Mouse (Mus musculus): Measurements from ENCODE around the gene Csrnp1.

Csrnp1 gene

GRCm38 (mm10) chr9:119973869-119974520 is 10.5 kb downstream of the Csrnp1 start:
- POLR2A ChIA-PET = interaction anchor here (0.5 to 4.1 kb wide), 56 partner anchors 9 to 330 kb away, joined by 3 to 45 read pairs (median 4); partner anchors contain the start of genes Csrnp1 (in 4 of the 4), Gorasp1 (in 3 of the 4), Rpsa (in 3 of the 4) and Ttc21a (in 3 of the 4)
- CTCF ChIA-PET = interaction anchor here (0.6 to 3.6 kb wide), 77 partner anchors 8 to 1513 kb away, joined by 3 to 54 read pairs (median 4); partner anchors contain the start of genes Csrnp1 (in 4 of the 4), Gorasp1 (in 3 of the 4), Ttc21a (in 3 of the 4) and Cx3cr1 (in 1 of the 4)

- ChIA-PET POLR2A (interaction anchor here (0.6 to 4.1 kb wide), 38 partner anchors 8 to 329 kb away, joined by 3 to 45 read pairs (median 5); partner anchors contain the start of genes Csrnp1 (in 3 of the 4), Rpsa (in 2 of the 4), Gorasp1 (in 1 of the 4) and Ttc21a (in 1 of the 4)), CTCF (interaction anchor here (0.6 to 3.6 kb wide), 50 partner anchors 7 to 1512 kb away, joined by 3 to 54 read pairs (median 7); partner anchors contain the start of genes Csrnp1 (in 4 of the 4), Cx3cr1 (in 1 of the 4), Gorasp1 (in 1 of the 4) and Ttc21a (in 1 of the 4))
Observed at GRCm38 (mm10) chr9:119973281-119973680, 11.2 kb downstream of the Csrnp1 start.

- CTCF ChIA-PET = interaction anchor here in 3 of 4 experiments (0.6 to 3.6 kb wide), 9 partner anchors 11 to 41 kb away, joined by 3 to 54 read pairs (median 4); partner anchors contain the start of gene Csrnp1 (in 1 of the 3)
- POLR2A ChIA-PET = interaction anchor here in 3 of 4 experiments (1.0 to 4.1 kb wide), 8 partner anchors 9 to 155 kb away, joined by 4 to 45 read pairs (median 6); partner anchors contain the start of genes Csrnp1 (in 2 of the 3), Gorasp1 (in 1 of the 3), Rpsa (in 1 of the 3) and Ttc21a (in 1 of the 3)
Observed at GRCm38 (mm10) chr9:119972582-119972981, 11.9 kb downstream of the Csrnp1 start.

DNA sequence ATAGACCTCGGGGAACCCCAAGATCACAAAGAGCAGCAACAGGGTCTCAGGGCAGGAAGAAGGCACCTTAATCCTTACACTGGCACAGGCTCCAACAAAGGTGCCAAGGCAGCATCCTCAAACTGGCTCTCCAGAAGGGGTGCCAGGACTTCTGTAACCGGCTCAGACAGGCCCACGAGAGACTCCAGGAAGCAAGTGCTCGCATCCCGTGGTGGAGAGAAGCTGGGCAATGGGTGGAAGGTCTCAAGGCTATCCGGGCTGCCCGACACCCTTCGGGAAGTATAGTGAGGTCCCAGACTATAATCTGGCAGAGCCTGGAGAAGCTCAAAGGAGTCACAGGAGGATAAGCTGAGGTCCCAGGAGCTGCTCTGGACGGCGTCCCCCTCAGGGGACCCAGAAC is 12.3 kb downstream of the Csrnp1 start:
- ChIA-PET CTCF (interaction anchor here in 3 of 4 experiments (0.6 to 3.6 kb wide), 6 partner anchors 12 to 42 kb away, joined by 3 to 54 read pairs (median 3); partner anchors contain the start of gene Csrnp1 (in 1 of the 3)), POLR2A (interaction anchor here in 3 of 4 experiments (1.0 to 4.1 kb wide), 8 partner anchors 9 to 155 kb away, joined by 4 to 45 read pairs (median 6); partner anchors contain the start of genes Csrnp1 (in 2 of the 3), Gorasp1 (in 1 of the 3), Rpsa (in 1 of the 3) and Ttc21a (in 1 of the 3))

GRCm38 (mm10) chr9:119970763-119971656 is 13.4 kb downstream of the Csrnp1 start:
- POLR2A ChIA-PET = interaction anchor here in 3 of 4 experiments (0.5 to 2.9 kb wide), 7 partner anchors 13 to 1245 kb away, joined by 3 to 11 read pairs (median 4); partner anchors contain the start of genes Csrnp1 (in 1 of the 3) and Rpsa (in 1 of the 3)
- CTCF ChIA-PET = interaction anchor here in 3 of 4 experiments (0.5 to 1.7 kb wide), 7 partner anchors 10 to 696 kb away, joined by 3 to 6 read pairs (median 4); partner anchors contain the start of genes Csrnp1 (in 1 of the 3), Gorasp1 (in 1 of the 3) and Ttc21a (in 1 of the 3)

- POLR2A ChIA-PET = interaction anchor here in 3 of 4 experiments (0.6 to 2.9 kb wide), 9 partner anchors 9 to 1245 kb away, joined by 3 to 10 read pairs (median 4); partner anchors contain the start of gene Csrnp1 (in 1 of the 3)
- CTCF ChIA-PET = interaction anchor here in 3 of 4 experiments (0.5 to 1.7 kb wide), 6 partner anchors 11 to 696 kb away, joined by 3 to 6 read pairs (median 4); partner anchors contain the start of genes Csrnp1 (in 1 of the 3), Gorasp1 (in 1 of the 3) and Ttc21a (in 1 of the 3)
Observed at GRCm38 (mm10) chr9:119970221-119970620, 14.2 kb downstream of the Csrnp1 start.

- POLR2A ChIA-PET = interaction anchor here in 2 of 4 experiments (0.6 to 2.9 kb wide), 7 partner anchors 10 to 35 kb away, joined by 3 to 10 read pairs (median 5); partner anchors contain the start of gene Csrnp1 (in 1 of the 2)
- CTCF ChIA-PET = interaction anchor here in 2 of 4 experiments (0.6 to 1.7 kb wide), 3 partner anchors 12 to 39 kb away, joined by 3 to 5 read pairs (median 4); no protein-coding TSS in a partner anchor
Observed at GRCm38 (mm10) chr9:119969811-119970210, 14.6 kb downstream of the Csrnp1 start.

GRCm38 (mm10) chr9:119966221-119966910 is 18.1 kb downstream of the Csrnp1 start:
- ChIA-PET POLR2A (interaction anchor here (0.7 to 3.0 kb wide), 13 partner anchors 11 to 161 kb away, joined by 3 to 10 read pairs (median 4); partner anchors contain the start of genes Csrnp1 (in 3 of the 4), Gorasp1 (in 1 of the 4), Rpsa (in 1 of the 4) and Ttc21a (in 1 of the 4)), CTCF (interaction anchor here in 3 of 4 experiments (0.6 to 2.6 kb wide), 6 partner anchors 8 to 161 kb away, joined by 3 to 16 read pairs (median 5); no protein-coding TSS in a partner anchor)

- ChIA-PET POLR2A (interaction anchor here in 3 of 4 experiments (0.8 to 3.0 kb wide), 4 partner anchors 15 to 19 kb away, joined by 3 to 10 read pairs (median 4); no protein-coding TSS in a partner anchor), CTCF (interaction anchor here in 2 of 4 experiments (1.4 to 2.6 kb wide), 3 partner anchors 9 to 37 kb away, joined by 6 to 16 read pairs (median 7); no protein-coding TSS in a partner anchor)
Observed at GRCm38 (mm10) chr9:119965186-119965585, 19.3 kb downstream of the Csrnp1 start.

GRCm38 (mm10) chr9:119964206-119964605 is 20.3 kb downstream of the Csrnp1 start:
- POLR2A ChIA-PET = interaction anchor here (0.6 to 1.3 kb wide), 4 partner anchors 9 to 21 kb away, joined by 3 read pairs; no protein-coding TSS in a partner anchor
- CTCF ChIA-PET = interaction anchor here in 3 of 4 experiments (0.6 to 2.6 kb wide), 5 partner anchors 10 to 697 kb away, joined by 3 to 16 read pairs (median 3); no protein-coding TSS in a partner anchor

GRCm38 (mm10) chr9:119962987-119963667 is 21.3 kb downstream of the Csrnp1 start:
- CTCF ChIA-PET = interaction anchor here (0.6 to 7.1 kb wide), 10 partner anchors 11 to 162 kb away, joined by 3 to 54 read pairs (median 4); partner anchors contain the start of genes Csrnp1 (in 1 of the 4), Gorasp1 (in 1 of the 4) and Ttc21a (in 1 of the 4)

GRCm38 (mm10) chr9:119962216-119962615 is 22.2 kb downstream of the Csrnp1 start:
- ChIA-PET CTCF (interaction anchor here in 3 of 4 experiments (0.6 to 7.1 kb wide), 13 partner anchors 12 to 163 kb away, joined by 3 to 54 read pairs (median 3); partner anchors contain the start of genes Csrnp1 (in 1 of the 3), Gorasp1 (in 1 of the 3) and Ttc21a (in 1 of the 3)), POLR2A (interaction anchor here in 3 of 4 experiments (0.8 to 2.7 kb wide), 16 partner anchors 12 to 168 kb away, joined by 3 to 10 read pairs (median 4); partner anchors contain the start of genes Csrnp1 (in 2 of the 3), Gorasp1 (in 2 of the 3), Rpsa (in 2 of the 3) and Ttc21a (in 2 of the 3))

More at GRCm38 (mm10) chr9:119962987-119963667, 21.3 kb downstream of the Csrnp1 start:
- POLR2A ChIA-PET = interaction anchor here in 3 of 4 experiments (0.8 to 2.7 kb wide), 7 partner anchors 21 to 110 kb away, joined by 3 to 10 read pairs (median 4); partner anchors contain the start of genes Csrnp1 (in 3 of the 3), Gorasp1 (in 1 of the 3) and Ttc21a (in 1 of the 3)

DNA sequence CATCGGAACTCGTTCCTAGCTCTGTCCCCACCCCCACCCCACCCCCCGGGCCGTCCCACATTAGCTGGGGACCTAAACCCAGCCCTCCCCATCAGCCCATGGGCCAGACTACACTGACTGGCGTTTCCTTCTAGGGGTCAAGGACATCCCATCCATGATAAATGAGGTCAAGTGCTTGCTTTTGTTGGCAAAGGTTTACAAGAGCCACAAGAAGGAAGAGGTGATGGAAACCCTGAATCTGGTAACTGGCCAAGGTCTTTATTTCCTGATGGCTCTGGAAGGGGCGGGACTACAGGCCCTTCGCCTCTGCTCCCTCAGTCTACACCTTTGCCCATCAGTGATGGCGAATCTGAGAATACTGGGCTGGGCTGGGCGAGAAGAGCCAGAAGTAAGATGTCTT is 25.6 kb downstream of the Csrnp1 start:
- POLR2A ChIA-PET = interaction anchor here in 3 of 4 experiments (1.0 to 2.0 kb wide), 8 partner anchors 9 to 26 kb away, joined by 3 to 6 read pairs (median 5); partner anchors contain the start of genes Csrnp1 (in 1 of the 3), Gorasp1 (in 1 of the 3) and Ttc21a (in 1 of the 3)
- CTCF ChIA-PET = interaction anchor here in 3 of 4 experiments (0.6 to 7.1 kb wide), 7 partner anchors 15 to 168 kb away, joined by 3 to 54 read pairs (median 4); partner anchors contain the start of genes Gorasp1 (in 1 of the 3) and Ttc21a (in 1 of the 3)

DNA sequence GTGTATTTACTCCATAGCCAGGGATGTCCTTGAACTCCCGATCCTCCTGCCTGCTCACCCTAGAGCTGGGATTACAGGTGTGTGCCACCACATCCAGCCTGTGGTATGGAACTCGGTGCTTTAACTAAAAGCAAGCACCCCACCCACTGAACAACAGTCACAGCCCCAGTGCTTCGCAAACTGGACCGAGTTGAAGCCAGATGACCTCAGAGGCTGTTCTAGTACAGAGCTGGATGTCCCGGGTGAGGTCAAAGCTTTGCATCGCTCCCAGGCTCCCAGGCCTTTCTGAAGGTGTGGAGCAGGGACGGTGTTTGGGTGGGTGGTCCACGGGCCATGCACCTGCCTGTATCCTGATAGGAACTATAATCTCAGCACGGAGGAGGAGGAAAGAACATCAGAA is 33.1 kb downstream of the Csrnp1 start:
- ChIA-PET CTCF (interaction anchor here in 3 of 4 experiments (1.0 to 3.9 kb wide), 3 partner anchors 23 kb away, joined by 3 to 18 read pairs (median 4); no protein-coding TSS in a partner anchor), POLR2A (interaction anchor here in 2 of 4 experiments (1.2 to 4.2 kb wide), 6 partner anchors 8 to 98 kb away, joined by 3 to 18 read pairs (median 6); partner anchors contain the start of genes Gorasp1 (in 2 of the 2) and Ttc21a (in 2 of the 2))
